Mouse (Mus musculus): ENCODE data around the gene Pabpc1l.

Pabpc1l gene

DNA sequence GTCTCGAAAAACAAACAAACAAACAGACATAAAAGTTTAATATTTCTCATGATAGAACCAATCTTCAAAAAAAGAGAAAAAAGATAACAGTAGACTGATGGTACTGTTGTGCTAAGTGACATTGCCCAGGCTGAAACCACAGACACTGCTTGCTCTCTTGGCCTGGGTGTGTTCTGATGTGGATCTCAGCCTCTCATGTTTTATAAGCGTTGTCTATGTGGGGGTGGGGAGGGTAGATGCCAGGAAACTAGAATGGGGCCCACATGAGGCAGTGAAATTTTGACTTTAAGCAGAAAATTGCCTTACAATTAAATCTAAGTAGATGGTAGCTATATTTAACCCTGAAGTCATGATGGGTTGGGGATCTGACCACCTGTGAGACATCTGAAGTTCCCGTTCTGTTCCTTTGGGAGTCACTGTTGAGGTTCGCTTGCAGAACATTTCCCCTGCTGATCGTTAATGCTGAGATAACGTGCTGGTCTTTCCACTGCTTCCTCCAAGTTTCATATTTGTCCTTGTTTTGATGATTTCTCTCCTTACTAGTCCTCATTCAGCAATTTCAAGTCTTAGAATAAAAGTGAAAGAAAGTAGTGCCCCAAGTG, 62.3 kb downstream of the Pabpc1l start:
- DNase-seq: no peak

DNA sequence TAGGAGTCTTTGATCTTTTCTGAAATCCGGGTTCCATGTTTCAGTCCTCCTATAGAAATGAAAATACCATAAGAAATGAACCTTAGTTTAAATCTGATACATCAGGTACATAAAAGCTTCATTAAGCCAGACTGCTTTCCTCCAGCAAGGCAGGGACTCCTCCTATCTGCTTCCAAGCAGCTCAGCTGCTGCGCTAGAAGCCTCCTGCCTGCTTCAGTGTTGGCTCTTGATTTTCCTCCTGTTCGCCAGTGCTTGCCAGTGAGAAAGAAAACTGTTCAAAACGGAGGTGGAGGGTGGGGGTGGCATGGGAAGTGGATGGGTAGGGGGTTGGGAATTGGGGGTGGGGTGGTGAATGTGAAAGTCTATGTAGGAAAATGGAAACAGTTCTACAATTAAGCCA, 64.3 kb downstream of the Pabpc1l start:
- no peak for DNase-seq

DNA sequence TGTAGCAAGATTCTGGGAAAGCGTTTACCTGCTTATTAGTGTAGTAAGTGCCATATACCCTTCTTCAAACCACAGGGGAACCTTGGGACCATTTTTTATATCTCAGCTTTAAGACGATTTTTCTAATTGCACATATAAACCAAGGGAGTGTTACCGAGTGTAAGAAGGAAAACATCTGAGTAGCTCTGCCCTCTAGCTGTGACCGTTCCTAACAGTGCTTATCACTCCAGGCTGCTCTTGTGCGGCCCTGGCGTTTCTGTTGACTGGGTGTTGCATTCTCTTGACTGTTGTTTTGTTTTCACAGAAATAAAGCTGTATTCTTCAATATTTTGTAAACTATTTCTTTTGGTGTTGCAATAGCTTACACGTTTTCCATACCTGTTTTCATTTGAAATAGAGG, 68.9 kb downstream of the Pabpc1l start:
- no peak for DNase-seq

DNA sequence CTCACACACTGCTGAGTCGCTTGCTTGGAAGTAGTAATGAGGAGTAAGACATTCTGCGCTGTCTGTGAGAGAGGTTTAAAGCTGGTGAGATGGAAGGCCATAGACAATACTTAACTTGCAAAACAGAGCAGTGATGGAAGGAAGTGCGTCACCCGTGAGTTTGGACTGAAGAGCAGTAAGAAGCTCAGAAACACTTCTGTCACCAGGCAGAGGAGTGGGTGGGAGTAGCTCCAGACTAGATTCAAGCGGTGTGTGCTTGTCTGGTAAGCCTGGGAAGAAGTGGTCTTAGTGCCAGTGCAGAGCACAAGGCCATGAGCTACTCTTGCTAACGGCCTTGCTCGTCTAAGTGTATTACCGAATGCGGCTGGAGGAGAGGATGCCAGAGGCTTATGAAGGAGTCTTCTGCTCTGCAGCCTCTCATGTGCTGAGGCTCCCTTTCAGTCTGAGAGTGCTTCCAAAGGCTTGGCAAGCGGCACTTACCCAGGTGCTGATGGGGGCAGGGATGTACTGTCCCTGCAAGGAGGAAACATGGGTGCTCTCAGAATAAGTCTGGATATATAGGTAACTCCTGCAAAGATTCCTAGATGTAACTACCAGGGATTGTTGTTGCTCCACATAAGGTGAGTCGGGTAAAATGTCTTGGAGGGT, 73.5 kb downstream of the Pabpc1l start:
- no peak for DNase-seq
